Mouse (Mus musculus) C2C12 (cell line): ENCODE results near the gene Bdkrb2. TPM values are rescaled to one million over a fixed set of nuclear protein-coding genes. Genes with fewer than 3 reads are reported as not detected.

Source experiments
- H3K27me3 ChIP-seq: one replicate; pipeline ENCODE4 v1.6.1; 2011; ENCODE audit not compliant: control insufficient read depth, insufficient read depth, insufficient read length
- H3K36me3 ChIP-seq: one replicate; pipeline ENCODE4 v1.6.1; 2011; ENCODE audit not compliant: control insufficient read depth, insufficient read depth
- H3K4me3 ChIP-seq: one replicate; pipeline ENCODE4 v1.5.1; 2011; ENCODE audit warnings: mild to moderate bottlenecking, control low read depth; ENCODE audit not compliant: poor library complexity, insufficient read depth, severe bottlenecking
- H3K79me2 ChIP-seq: one replicate; pipeline ENCODE4 v1.6.1; 2011; ENCODE audit not compliant: control insufficient read depth, insufficient read depth
- H3K79me3 ChIP-seq: one replicate; pipeline ENCODE4 v1.6.1; 2011; ENCODE audit warnings: low read depth, control low read depth
- H3ac ChIP-seq: one replicate; pipeline ENCODE3; 2011; ENCODE audit warnings: low read depth; ENCODE audit not compliant: control insufficient read depth, insufficient read length
- CEBPB ChIP-seq: IDR thresholded peaks from one replicate; pipeline ENCODE4 v1.6.1; 2011; ENCODE audit warnings: low read depth, mild to moderate bottlenecking, control low read depth, moderate library complexity
- CTCF ChIP-seq: IDR thresholded peaks from one replicate; pipeline ENCODE4 v1.5.1; 2011; ENCODE audit not compliant: control insufficient read depth, insufficient read depth, insufficient read length
- FOSL1 ChIP-seq: IDR thresholded peaks from one replicate; pipeline ENCODE4 v1.8.0; 2011; ENCODE audit warnings: mild to moderate bottlenecking, low read length; ENCODE audit not compliant: poor library complexity, insufficient read depth, severe bottlenecking
- MAX ChIP-seq: IDR thresholded peaks from one replicate; pipeline ENCODE4 v1.6.1; 2011; ENCODE audit warnings: mild to moderate bottlenecking, control low read depth
- MYOD1 ChIP-seq: IDR thresholded peaks from one replicate; pipeline ENCODE4 v1.6.1; 2011; ENCODE audit warnings: low read depth; ENCODE audit not compliant: control insufficient read depth, insufficient read length
- MYOG ChIP-seq: IDR thresholded peaks from one replicate; pipeline ENCODE4 v1.6.1; 2011; ENCODE audit not compliant: control insufficient read depth, insufficient read length; ENCODE audit errors: extremely low read depth
- USF1 ChIP-seq: IDR thresholded peaks from one replicate; pipeline ENCODE4 v1.6.1; 2011; ENCODE audit warnings: low read depth, mild to moderate bottlenecking, control low read depth, moderate library complexity
- polyA plus RNA-seq: library from polyadenylated mRNA; unstranded; fragments of >200 nt; fragmentation: generic; extraction: Trizol; gene quantifications from one replicate; pipeline ENCODE4 v1.2.1, GENCODE M21; 2012; ENCODE audit warnings: missing spikeins

The Bdkrb2 gene
- polyA plus RNA-seq, 1 experiment = 1.2 TPM

DNA sequence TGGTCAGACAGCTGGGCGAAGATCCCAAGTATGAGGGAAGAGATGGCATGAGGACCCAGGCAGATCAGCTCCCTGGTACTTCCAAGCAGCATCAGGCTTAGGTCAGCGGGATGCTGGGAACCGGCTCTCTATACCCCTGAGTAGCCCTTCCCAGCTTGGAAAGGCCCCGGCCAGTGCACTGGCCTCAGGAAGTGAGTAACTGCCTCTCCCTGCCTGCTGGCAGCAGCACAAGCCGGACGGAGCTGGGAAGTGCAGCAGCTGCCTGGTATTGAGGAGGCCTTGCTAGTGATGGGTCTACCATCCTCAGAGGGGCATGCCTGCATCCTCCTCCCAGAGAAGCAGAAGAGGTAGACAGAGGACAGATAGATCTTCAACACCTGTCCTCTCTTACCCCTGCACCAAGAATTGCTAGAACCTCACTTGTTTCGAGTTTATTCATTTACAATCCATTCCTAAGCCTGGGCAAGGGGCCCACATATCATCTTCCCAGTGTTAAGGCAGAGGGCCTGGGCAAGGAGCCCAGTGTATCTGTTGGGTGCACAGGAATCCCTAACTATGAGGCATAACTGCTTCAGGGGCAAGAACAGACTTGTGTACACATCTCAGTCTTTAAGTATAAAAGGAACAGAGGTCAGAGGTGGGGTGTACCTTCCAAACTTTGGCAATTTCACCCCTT lies 5.6 kb upstream of the Bdkrb2 start:
- Histone ChIP-seq H3K27me3 (no peaks in the 10 kb centered on the region), H3K79me2 (no peaks in the 10 kb centered on the region), H3K79me3 (no peaks in the 10 kb centered on the region), H3ac (no peak overlapping the region), H3K36me3 (no peaks in the 10 kb centered on the region), H3K4me3 (no peak overlapping the region)
- TF ChIP-seq MAX = no peak
- no peak for TF ChIP-seq CTCF
- TF ChIP-seq FOSL1 = no peak
- no peak for TF ChIP-seq USF1
- TF ChIP-seq CEBPB = no peak
- TF ChIP-seq MYOG = no peak
- TF ChIP-seq MYOD1 = no peak

DNA sequence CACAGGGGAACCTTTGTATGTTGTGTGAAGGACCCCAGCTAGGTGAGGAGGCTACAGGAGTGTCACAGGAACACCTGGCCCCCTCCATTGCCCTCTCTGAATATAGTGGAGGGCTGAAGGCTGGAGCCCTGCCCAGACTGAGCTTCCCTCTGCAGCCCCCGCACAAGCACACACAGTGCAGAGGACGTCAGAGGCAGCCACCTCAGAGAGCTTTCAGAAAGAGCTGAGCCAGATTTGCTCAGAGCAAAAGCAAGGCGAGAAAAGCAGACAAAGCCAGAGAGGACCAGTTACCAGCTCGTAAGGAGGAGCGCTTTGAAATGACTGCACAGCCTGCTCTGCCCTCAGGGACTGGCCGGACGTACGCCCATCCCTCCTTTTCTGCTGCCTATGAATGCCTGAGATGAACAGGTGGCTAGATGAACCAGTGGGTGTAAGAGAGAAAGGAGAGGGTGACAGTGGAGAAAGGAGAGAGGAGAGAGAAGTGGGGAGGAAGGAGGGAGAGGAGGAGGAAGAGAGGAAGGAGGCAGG lies 2.0 kb upstream of the Bdkrb2 start:
- TF ChIP-seq MYOG = no peak
- no peak for TF ChIP-seq MAX
- TF ChIP-seq MYOD1 = no peak
- no peak for TF ChIP-seq CEBPB
- no peak for TF ChIP-seq USF1
- no peak for TF ChIP-seq FOSL1
- no peak for TF ChIP-seq CTCF
- Histone ChIP-seq H3ac (no peak overlapping the region), H3K79me2 (no peaks in the 10 kb centered on the region), H3K36me3 (no peaks in the 10 kb centered on the region), H3K4me3 (no peak overlapping the region), H3K79me3 (no peaks in the 10 kb centered on the region), H3K27me3 (no peaks in the 10 kb centered on the region)

DNA sequence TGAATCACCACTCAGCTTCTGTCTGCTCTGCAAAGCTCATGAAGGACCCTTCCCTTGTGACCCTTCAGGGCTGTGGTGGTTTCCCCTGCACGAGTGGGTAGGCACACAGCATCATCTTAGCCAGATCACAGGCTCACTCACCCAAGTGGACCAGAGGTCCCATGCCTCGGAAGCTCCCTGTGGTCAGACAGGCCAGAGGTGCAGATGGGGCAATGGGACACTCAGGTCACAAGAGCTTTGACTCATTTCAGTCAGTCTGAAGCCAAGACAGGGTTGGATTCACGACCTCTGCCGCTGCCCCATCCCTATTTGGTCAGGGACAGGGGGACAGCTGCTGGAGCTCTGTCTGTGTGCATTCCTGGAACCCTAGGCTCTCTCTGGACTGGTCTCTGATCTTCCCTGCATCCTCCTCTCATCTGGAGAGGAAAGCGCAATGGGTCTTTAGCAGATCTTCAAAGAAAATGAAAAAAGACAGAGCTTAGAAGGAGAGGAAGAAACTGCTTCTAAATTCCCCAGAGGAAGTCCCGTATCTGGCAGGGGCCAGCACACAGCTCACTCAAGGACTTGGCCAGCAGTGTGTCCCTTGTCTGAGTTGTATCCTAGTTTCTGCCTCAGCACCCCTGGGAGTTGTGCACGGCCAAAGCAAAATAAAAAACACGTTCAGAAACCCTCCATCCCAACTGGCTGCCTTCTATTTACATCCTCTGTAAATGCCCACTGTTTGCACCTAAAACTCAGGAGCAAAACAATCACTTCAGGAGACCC lies 788 bp upstream of the Bdkrb2 start:
- no peak for TF ChIP-seq MAX
- no peak for TF ChIP-seq FOSL1
- TF ChIP-seq MYOG = no peak
- H3ac ChIP-seq = no peak overlapping the region
- H3K79me2 ChIP-seq = no peaks in the 10 kb centered on the region
- no peaks in the 10 kb centered on the region for H3K36me3 ChIP-seq
- H3K4me3 ChIP-seq = no peak overlapping the region
- no peaks in the 10 kb centered on the region for H3K79me3 ChIP-seq
- H3K27me3 ChIP-seq = no peaks in the 10 kb centered on the region

DNA sequence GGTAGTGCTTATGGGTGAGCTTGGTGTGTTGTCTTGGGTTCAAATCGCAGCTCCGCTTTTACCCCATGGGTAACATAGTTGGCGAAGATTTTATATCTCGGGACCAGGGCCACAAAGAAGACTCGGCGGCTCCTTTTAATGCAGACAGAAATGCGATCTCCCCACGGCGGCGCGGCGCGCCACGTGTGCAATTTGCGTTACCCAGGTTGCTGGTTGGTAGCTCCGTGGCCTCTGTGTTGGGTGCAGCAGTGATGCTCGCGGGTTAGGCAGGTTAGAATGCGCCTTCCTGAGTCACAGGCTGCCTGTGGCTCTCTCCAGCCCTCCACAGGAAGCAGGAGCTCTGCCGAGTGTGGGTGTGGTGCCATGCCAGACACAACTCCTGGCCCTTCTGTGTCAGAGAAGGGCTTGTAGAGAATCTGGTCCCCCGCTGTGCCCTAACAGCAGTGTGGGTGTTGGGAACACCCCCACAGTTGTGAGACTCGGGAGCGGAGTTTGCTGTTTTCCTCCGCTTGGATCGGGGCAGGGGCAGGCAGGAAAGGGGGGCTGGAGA lies 775 bp downstream of the Bdkrb2 start:
- H3ac ChIP-seq = no peak overlapping the region
- no peak overlapping the region for H3K4me3 ChIP-seq
- TF ChIP-seq FOSL1 (no peak), CTCF (no peak), MYOG (no peak), MYOD1 (no peak), CEBPB (no peak), MAX (no peak), USF1 (no peak)
- no peaks in the 10 kb centered on the region for H3K36me3 ChIP-seq
- no peaks in the 10 kb centered on the region for H3K27me3 ChIP-seq
- H3K79me2 ChIP-seq = no peaks in the 10 kb centered on the region
- no peaks in the 10 kb centered on the region for H3K79me3 ChIP-seq

GRCm38 (mm10) chr12:105565221-105565620 lies 2.2 kb downstream of the Bdkrb2 start:
- no peaks in the 10 kb centered on the region for H3K79me3 ChIP-seq
- no peaks in the 10 kb centered on the region for H3K36me3 ChIP-seq
- no peak for TF ChIP-seq MYOD1
- no peak for TF ChIP-seq MAX
- no peak for TF ChIP-seq USF1
- TF ChIP-seq CTCF = no peak
- TF ChIP-seq FOSL1 = no peak
- no peak for TF ChIP-seq CEBPB
- no peak for TF ChIP-seq MYOG
- H3K79me2 ChIP-seq = no peaks in the 10 kb centered on the region
- H3K4me3 ChIP-seq = no peak overlapping the region
- H3K27me3 ChIP-seq = no peaks in the 10 kb centered on the region
- H3ac ChIP-seq = no peak overlapping the region
